12 mouse cellular contexts compared by ENCODE assay signal in genomic region chr6:30325932-30326501, GRCm38 (mm10). TPM values are rescaled to one million over a fixed set of nuclear protein-coding genes. Genes with fewer than 3 reads are reported as not detected.
DNase-seq lines count a peak whose midpoint lies in the region; ATAC-seq and TF ChIP-seq lines count a peak whose summit lies in the region.
"Had no signal": no experiment of that assay in that cellular context is flagged by ENCODE, and none has a peak within 500 bp of the region (broad histone marks: within the 10 kb centered on the region; RNA-seq: fewer than 3 reads in every experiment).

No protein-coding gene starts in this region.

- TF ChIP-seq CTCF in intestine, postnatal 0 days (IDR thresholded peaks at IDR 0.05; ENCODE audit: low read depth): no peak

- WGBS in intestine, embryonic 16.5 days: 60% methylated on average over 4 of the region's 4 CpGs
- WGBS in intestine, postnatal 0 days: 46% methylated on average over 3 of the region's 4 CpGs
- WGBS in liver, embryonic 15.5 days (ENCODE audit: insufficient replicate concordance): 7% methylated on average over 3 of the region's 4 CpGs

- no peak overlapping the region for H3K9ac ChIP-seq in intestine, embryonic 16.5 days (ENCODE audit: low read depth, low read length)
- H3K9ac ChIP-seq in intestine, postnatal 0 days (ENCODE audit: low read depth, low read length): no peak overlapping the region
- H3K9ac ChIP-seq in liver, embryonic 15.5 days: no peak overlapping the region

- no peak overlapping the region for H3K4me2 ChIP-seq in intestine, embryonic 16.5 days (ENCODE audit: low read depth, low read length)
- no peak overlapping the region for H3K4me2 ChIP-seq in intestine, postnatal 0 days (replicated peaks; ENCODE audit: low read depth)
- peak overlapping the region; percentile 21; the same call in 1 of the 2 replicates for H3K4me2 ChIP-seq in liver, embryonic 15.5 days

- no peaks in the 10 kb centered on the region for H3K9me3 ChIP-seq in intestine, embryonic 16.5 days (ENCODE audit: control insufficient read depth, low read length)
- H3K9me3 ChIP-seq in intestine, postnatal 0 days (ENCODE audit: control insufficient read depth): no peaks in the 10 kb centered on the region
- H3K9me3 ChIP-seq in liver, embryonic 15.5 days (replicated peaks): no peaks in the 10 kb centered on the region
- H3K9me3 ChIP-seq: G1E had no signal

- H3K27me3 ChIP-seq in intestine, embryonic 16.5 days (replicated peaks; ENCODE audit: control insufficient read depth, insufficient read depth, low read length): no peaks in the 10 kb centered on the region
- H3K27me3 ChIP-seq in intestine, postnatal 0 days (replicated peaks; ENCODE audit: control insufficient read depth, insufficient read depth, low read length): no peaks in the 10 kb centered on the region
- peaks cover 28% of the 10 kb centered on the region for H3K27me3 ChIP-seq in liver, embryonic 15.5 days

- ATAC-seq in intestine, embryonic 16.5 days: no peak
- ATAC-seq in intestine, postnatal 0 days: no peak
- ATAC-seq in liver, embryonic 15.5 days (ENCODE audit: insufficient read depth): no peak
- ATAC-seq: midbrain, embryonic 16.5 days had no signal

- peak overlapping the region; percentile 25; the same call in 1 of the 2 replicates for H3K27ac ChIP-seq in intestine, embryonic 16.5 days (ENCODE audit: low read length)
- H3K27ac ChIP-seq in intestine, postnatal 0 days (ENCODE audit: low read depth, low read length): no peak overlapping the region
- H3K27ac ChIP-seq in liver, embryonic 15.5 days (replicated peaks): peak overlapping the region; percentile 51; the same call in 1 of the 2 replicates

- no peak overlapping the region for H3K4me3 ChIP-seq in intestine, embryonic 16.5 days (ENCODE audit: low read length)
- no peak overlapping the region for H3K4me3 ChIP-seq in intestine, postnatal 0 days (ENCODE audit: low read depth, low read length)
- H3K4me3 ChIP-seq in liver, embryonic 15.5 days (replicated peaks): no peak overlapping the region

- H3K4me1 ChIP-seq in intestine, embryonic 16.5 days (ENCODE audit: control insufficient read depth, insufficient read depth, low read length): 0 out of 2 replicates have a peak, but pooled peaks cover 3% of the 10 kb centered on the region
- no peaks in the 10 kb centered on the region for H3K4me1 ChIP-seq in intestine, postnatal 0 days (replicated peaks; ENCODE audit: control insufficient read depth, insufficient read depth, low read length)
- H3K4me1 ChIP-seq in liver, embryonic 15.5 days (replicated peaks): peaks cover 14% of the 10 kb centered on the region

- peak; percentile 30 for DNase-seq in thymus, postnatal 0 days (ENCODE audit: low spot score)
- DNase-seq in thymus, adult 18-20 months: no peak
- DNase-seq in frontal cortex, postnatal 25 days (ENCODE audit: low spot score in 2 of 2): no peak
- no peak for DNase-seq in right cerebral cortex, postnatal 10 days (ENCODE audit: low spot score in 2 of 2)
- DNase-seq: cerebellum, postnatal 36 days; gastrocnemius, postnatal 14 days; kidney, adult 2 months had no signal

- no peaks in the 10 kb centered on the region for H3K36me3 ChIP-seq in intestine, embryonic 16.5 days (ENCODE audit: control insufficient read depth, insufficient read depth, low read length)
- H3K36me3 ChIP-seq in intestine, postnatal 0 days (ENCODE audit: control insufficient read depth, insufficient read depth): no peaks in the 10 kb centered on the region
- no peaks in the 10 kb centered on the region for H3K36me3 ChIP-seq in liver, embryonic 15.5 days (replicated peaks)
- H3K36me3 ChIP-seq: G1E had no signal

RNA-seq across cellular contexts. Expression of gene Ube2h, which starts 21.7 kb away (rescaled TPM):
- polyA plus RNA-seq in intestine, embryonic 16.5 days (2015; fragmentation: Nextera tagmentation; extraction: Ambion mirVana): 30.2 and 30.7 TPM in 2 replicates
- polyA plus RNA-seq in intestine, postnatal 0 days (2015; fragmentation: Nextera tagmentation; extraction: Ambion mirVana): 18.6 and 21.1 TPM in 2 replicates
- 31.7 and 38.9 TPM in 2 replicates for polyA plus RNA-seq in thymus, postnatal 0 days (2015; fragmentation: Nextera tagmentation; extraction: Ambion mirVana)
- polyA plus RNA-seq in liver, embryonic 15.5 days (2015; fragmentation: Nextera tagmentation; extraction: Ambion mirVana): 33.8 and 34.7 TPM in 2 replicates
